Mouse (Mus musculus) limb, embryonic 13.5 days (tissue): Measurements from ENCODE around the gene Spc24. TPM values are rescaled to one million over a fixed set of nuclear protein-coding genes. Genes with fewer than 3 reads are reported as not detected.
A peak's percentile ranks its signal among the peaks of the same experiment; 100 is the strongest.
"Not testable (repeated sequence)": the region's sequence is repeated elsewhere in the genome, so short reads cannot be mapped to it uniquely, and the experiment has no call there.

Source experiments
- ATAC-seq: fragments of 200-750 bp; cut with Nextera tagmentation; 2 replicates; pipeline ENCODE4 v1.8.0; 2017; ENCODE audit warnings: low read depth, moderate number of reproducible peaks, moderate TSS enrichment; ENCODE audit not compliant: low FRiP score
- H3K27ac ChIP-seq: fragments of 300-500 bp; sonication (generic); 2 replicates; pipeline ENCODE4 v1.5.1; 2015; ENCODE audit warnings: inconsistent platforms, mild to moderate bottlenecking, moderate library complexity
- H3K27me3 ChIP-seq: fragments of 300-500 bp; sonication (generic); 2 replicates; pipeline ENCODE4 v1.6.1; 2015; ENCODE audit warnings: mild to moderate bottlenecking, inconsistent platforms
- H3K36me3 ChIP-seq: fragments of 300-500 bp; sonication (generic); 2 replicates; pipeline ENCODE4 v1.6.1; 2015; ENCODE audit warnings: inconsistent platforms, mild to moderate bottlenecking, moderate library complexity
- H3K4me1 ChIP-seq: fragments of 300-500 bp; sonication (generic); 2 replicates; pipeline ENCODE4 v1.6.1; 2015; ENCODE audit warnings: inconsistent platforms
- H3K4me2 ChIP-seq: fragments of 300-500 bp; sonication (generic); replicated peaks from 2 replicates; pipeline ENCODE4 v1.6.1; 2015; ENCODE audit warnings: inconsistent platforms, mild to moderate bottlenecking, moderate library complexity
- H3K4me3 ChIP-seq: fragments of 300-500 bp; sonication (generic); 2 replicates; pipeline ENCODE4 v1.5.1; 2015; ENCODE audit warnings: moderate library complexity, mild to moderate bottlenecking, inconsistent platforms
- H3K9ac ChIP-seq: fragments of 300-500 bp; sonication (generic); 2 replicates; pipeline ENCODE4 v1.6.1; 2015; ENCODE audit warnings: mild to moderate bottlenecking, inconsistent platforms
- H3K9me3 ChIP-seq: fragments of 300-500 bp; sonication (generic); 2 replicates; pipeline ENCODE4 v1.6.1; 2016; ENCODE audit warnings: inconsistent platforms
- WGBS: fragments of 180-500 bp; shearing (Covaris S2); methylation state at CpG from one replicate; pipeline ENCODE4 v1.1.7; 2015; 5-methylcytosine and 5-hydroxymethylcytosine counted together
- polyA plus RNA-seq: library from polyadenylated mRNA; unstranded; fragments of >200 nt; fragmentation: Nextera tagmentation; extraction: Ambion mirVana; gene quantifications from 2 replicates; pipeline ENCODE4 v1.2.1, GENCODE M21; 2015

The Spc24 gene
- polyA plus RNA-seq, 1 experiment from 2014 or later, result 109 TPM

GRCm38 (mm10) chr9:21781657-21782468 is 21.8 kb upstream of the Spc24 start:
- Histone ChIP-seq H3K4me1 (peaks cover 7% of the 10 kb centered on the region; the same call in 1 of the 2 replicates), H3K4me2 (no peak overlapping the region), H3K9me3 (no peaks in the 10 kb centered on the region), H3K27ac (peak overlapping the region; percentile 44; the same call in 1 of the 2 replicates), H3K36me3 (peaks cover 88% of the 10 kb centered on the region), H3K27me3 (no peaks in the 10 kb centered on the region), H3K9ac (no peak overlapping the region), H3K4me3 (no peak overlapping the region)
- ATAC-seq, result peak; percentile 79
- 54% methylated on average over 15 of the region's 15 CpGs for WGBS

- ATAC-seq, result no peak
- H3K4me2 ChIP-seq, result no peak overlapping the region
- H3K4me3 ChIP-seq, result no peak overlapping the region
- 90% methylated on average over 3 of the region's 3 CpGs for WGBS
- no peaks in the 10 kb centered on the region for H3K9me3 ChIP-seq
- no peaks in the 10 kb centered on the region for H3K27me3 ChIP-seq
- peaks cover 7% of the 10 kb centered on the region; the same call in 1 of the 2 replicates for H3K4me1 ChIP-seq
- no peak overlapping the region for H3K9ac ChIP-seq
- peaks cover 92% of the 10 kb centered on the region for H3K36me3 ChIP-seq
- no peak overlapping the region for H3K27ac ChIP-seq
Measured at GRCm38 (mm10) chr9:21777726-21778125, 17.6 kb upstream of the Spc24 start.

- Histone ChIP-seq H3K4me2 (no peak overlapping the region), H3K9me3 (no peaks in the 10 kb centered on the region), H3K36me3 (peaks cover 90% of the 10 kb centered on the region), H3K4me1 (peaks cover 6% of the 10 kb centered on the region; the same call in 1 of the 2 replicates), H3K4me3 (no peak overlapping the region), H3K27me3 (no peaks in the 10 kb centered on the region), H3K27ac (no peak overlapping the region), H3K9ac (no peak overlapping the region)
- WGBS, result 92% methylated on average over 16 of the region's 16 CpGs
- no peak for ATAC-seq
Measured at GRCm38 (mm10) chr9:21774353-21774752, 14.2 kb upstream of the Spc24 start.

GRCm38 (mm10) chr9:21773396-21773795 is 13.3 kb upstream of the Spc24 start:
- not testable (repeated sequence) for H3K9me3 ChIP-seq, H3K4me2 ChIP-seq, H3K9ac ChIP-seq, ATAC-seq, H3K27ac ChIP-seq, H3K4me3 ChIP-seq, H3K27me3 ChIP-seq
- peaks cover 16% of the 10 kb centered on the region for H3K4me1 ChIP-seq
- H3K36me3 ChIP-seq, result peaks cover 90% of the 10 kb centered on the region
- 78% methylated on average over 5 of the region's 5 CpGs for WGBS

- H3K4me3 ChIP-seq, result no peak overlapping the region
- peaks cover 28% of the 10 kb centered on the region for H3K4me1 ChIP-seq
- peak overlapping the region; percentile 87; the same call in 1 of the 2 replicates for H3K27ac ChIP-seq
- H3K4me2 ChIP-seq, result no peak overlapping the region
- WGBS, result 80% methylated on average over 26 of the region's 26 CpGs
- peaks cover 67% of the 10 kb centered on the region for H3K36me3 ChIP-seq
- no peaks in the 10 kb centered on the region for H3K9me3 ChIP-seq
- peak; percentile 9; the same call in 1 of the 2 replicates for ATAC-seq
- H3K9ac ChIP-seq, result peak overlapping the region; percentile 31; the same call in 1 of the 2 replicates
- no peaks in the 10 kb centered on the region for H3K27me3 ChIP-seq
Measured at GRCm38 (mm10) chr9:21769558-21770183, 9.6 kb upstream of the Spc24 start.

GRCm38 (mm10) chr9:21768511-21769411 is 8.7 kb upstream of the Spc24 start:
- ATAC-seq, result 0 out of 2 replicates have a peak, but pooled peaks have one; percentile 16
- Histone ChIP-seq H3K36me3 (peaks cover 58% of the 10 kb centered on the region), H3K4me2 (peak overlapping the region; percentile 17), H3K9me3 (no peaks in the 10 kb centered on the region), H3K4me1 (peaks cover 28% of the 10 kb centered on the region), H3K9ac (0 out of 2 replicates have a peak overlapping the region, but pooled peaks have one; percentile 1), H3K27me3 (no peaks in the 10 kb centered on the region), H3K27ac (peak overlapping the region; percentile 87), H3K4me3 (no peak overlapping the region)
- WGBS, result 39% methylated on average over 13 of the region's 13 CpGs

GRCm38 (mm10) chr9:21767896-21768295 is 7.8 kb upstream of the Spc24 start:
- H3K4me2 ChIP-seq, result peak overlapping the region; percentile 17
- ATAC-seq, result peak; percentile 71
- peaks cover 28% of the 10 kb centered on the region for H3K4me1 ChIP-seq
- no peaks in the 10 kb centered on the region for H3K9me3 ChIP-seq
- H3K36me3 ChIP-seq, result peaks cover 50% of the 10 kb centered on the region
- H3K27me3 ChIP-seq, result no peaks in the 10 kb centered on the region
- WGBS, result 46% methylated on average over 11 of the region's 11 CpGs
- no peak overlapping the region for H3K4me3 ChIP-seq
- H3K27ac ChIP-seq, result peak overlapping the region; percentile 87
- 0 out of 2 replicates have a peak overlapping the region, but pooled peaks have one; percentile 1 for H3K9ac ChIP-seq

- Histone ChIP-seq H3K9ac (no peak overlapping the region), H3K4me3 (no peak overlapping the region), H3K36me3 (peaks cover 18% of the 10 kb centered on the region), H3K4me1 (peaks cover 28% of the 10 kb centered on the region), H3K4me2 (no peak overlapping the region), H3K27me3 (no peaks in the 10 kb centered on the region), H3K27ac (no peak overlapping the region), H3K9me3 (no peaks in the 10 kb centered on the region)
- 96% methylated on average over 6 of the region's 6 CpGs for WGBS
- ATAC-seq, result no peak
Measured at GRCm38 (mm10) chr9:21764084-21764999, 4.2 kb upstream of the Spc24 start.

- Histone ChIP-seq H3K4me2 (no peak overlapping the region), H3K4me1 (peaks cover 16% of the 10 kb centered on the region)
- ATAC-seq, result no peak
Measured at GRCm38 (mm10) chr9:21762135-21762534, 2.0 kb upstream of the Spc24 start.

GRCm38 (mm10) chr9:21759718-21760117 is 385 bp downstream of the Spc24 start:
- H3K4me2 ChIP-seq, result peak overlapping the region; percentile 85
- peak; percentile 11; the same call in 1 of the 2 replicates for ATAC-seq
- H3K36me3 ChIP-seq, result peaks cover 26% of the 10 kb centered on the region
- peak overlapping the region; percentile 83 for H3K9ac ChIP-seq
- WGBS, result under 1% methylated on average over 20 of the region's 20 CpGs
- H3K27me3 ChIP-seq, result no peaks in the 10 kb centered on the region
- H3K9me3 ChIP-seq, result no peaks in the 10 kb centered on the region
- H3K4me3 ChIP-seq, result peak overlapping the region; percentile 84
- peak overlapping the region; percentile 55; the same call in 1 of the 2 replicates for H3K27ac ChIP-seq
- H3K4me1 ChIP-seq, result peaks cover 16% of the 10 kb centered on the region

More at GRCm38 (mm10) chr9:21762135-21762534, 2.0 kb upstream of the Spc24 start:
- no peak overlapping the region for H3K4me3 ChIP-seq
- no peak overlapping the region for H3K9ac ChIP-seq
- no peaks in the 10 kb centered on the region for H3K9me3 ChIP-seq
- H3K27ac ChIP-seq, result no peak overlapping the region
- H3K36me3 ChIP-seq, result peaks cover 15% of the 10 kb centered on the region
- no peaks in the 10 kb centered on the region for H3K27me3 ChIP-seq
